Mouse (Mus musculus): ENCODE results near the gene Hsp90aa1. TPM values are rescaled to one million over a fixed set of nuclear protein-coding genes. Genes with fewer than 3 reads are reported as not detected.
A peak's percentile ranks its signal among the peaks of the same experiment; 100 is the strongest.
"Not testable (repeated sequence)": the region's sequence is repeated elsewhere in the genome, so short reads cannot be mapped to it uniquely, and the experiment has no call there.

Gene Hsp90aa1
- polyA plus RNA-seq, 1 experiment from 2014 or later = 1,260 TPM

- H3K27me3 ChIP-seq (ENCODE audit: poor library complexity, severe bottlenecking) = no peaks in the 10 kb centered on the region
- H3K4me1 ChIP-seq = no peaks in the 10 kb centered on the region; the same call in 1 of the 2 replicates
- no peak for DNase-seq (ENCODE audit: extremely low spot score, low spot score)
- 97% methylated on average over 6 of the region's 6 CpGs for WGBS
- no peak overlapping the region for H3K27ac ChIP-seq
- no peaks in the 10 kb centered on the region for H3K36me3 ChIP-seq (replicated peaks)
- H3K9me3 ChIP-seq = peaks cover 5% of the 10 kb centered on the region; the same call in 1 of the 2 replicates
- H3K4me3 ChIP-seq = no peak overlapping the region
Observed at GRCm38 (mm10) chr12:110713784-110714183, 11.3 kb upstream of the Hsp90aa1 start.

DNA sequence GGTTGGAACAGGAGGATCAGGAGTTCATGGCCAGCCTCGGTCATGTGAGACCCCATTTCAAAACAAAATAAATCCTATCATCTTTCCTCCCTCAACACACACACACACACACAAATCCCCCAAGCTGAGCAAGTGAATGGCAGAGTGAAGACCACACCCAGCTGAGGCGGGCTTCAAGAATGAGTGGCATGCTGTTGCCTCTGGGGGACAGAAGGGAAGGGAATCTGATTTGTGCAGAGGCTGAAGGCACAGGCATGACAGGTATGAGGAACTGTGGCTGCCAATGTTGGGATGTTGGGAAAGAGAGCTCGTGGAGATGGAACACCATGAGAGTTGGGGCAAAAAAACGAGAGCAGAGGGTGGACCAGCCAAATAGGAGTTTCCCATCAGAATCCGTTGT is 8.7 kb upstream of the Hsp90aa1 start:
- Histone ChIP-seq H3K27ac (no peak overlapping the region), H3K27me3 (ENCODE audit: poor library complexity, severe bottlenecking) (no peaks in the 10 kb centered on the region), H3K4me1 (peaks cover 14% of the 10 kb centered on the region), H3K4me3 (no peak overlapping the region), H3K9me3 (peaks cover 5% of the 10 kb centered on the region; the same call in 1 of the 2 replicates), H3K36me3 (replicated peaks) (no peaks in the 10 kb centered on the region)
- DNase-seq (ENCODE audit: extremely low spot score, low spot score) = no peak
- WGBS = 73% methylated on average over 5 of the region's 5 CpGs

GRCm38 (mm10) chr12:110707451-110707850 is 4.9 kb upstream of the Hsp90aa1 start:
- DNase-seq (ENCODE audit: extremely low spot score, low spot score) = no peak
- Histone ChIP-seq H3K9me3 (no peaks in the 10 kb centered on the region), H3K4me3 (peak overlapping the region; percentile 49; the same call in 1 of the 2 replicates), H3K36me3 (replicated peaks) (no peaks in the 10 kb centered on the region), H3K27ac (no peak overlapping the region; the same call in 1 of the 2 replicates), H3K27me3 (ENCODE audit: poor library complexity, severe bottlenecking) (0 out of 2 replicates have a peak, but pooled peaks cover 13% of the 10 kb centered on the region), H3K4me1 (peaks cover 24% of the 10 kb centered on the region)
- WGBS = 89% methylated on average over 7 of the region's 7 CpGs

DNA sequence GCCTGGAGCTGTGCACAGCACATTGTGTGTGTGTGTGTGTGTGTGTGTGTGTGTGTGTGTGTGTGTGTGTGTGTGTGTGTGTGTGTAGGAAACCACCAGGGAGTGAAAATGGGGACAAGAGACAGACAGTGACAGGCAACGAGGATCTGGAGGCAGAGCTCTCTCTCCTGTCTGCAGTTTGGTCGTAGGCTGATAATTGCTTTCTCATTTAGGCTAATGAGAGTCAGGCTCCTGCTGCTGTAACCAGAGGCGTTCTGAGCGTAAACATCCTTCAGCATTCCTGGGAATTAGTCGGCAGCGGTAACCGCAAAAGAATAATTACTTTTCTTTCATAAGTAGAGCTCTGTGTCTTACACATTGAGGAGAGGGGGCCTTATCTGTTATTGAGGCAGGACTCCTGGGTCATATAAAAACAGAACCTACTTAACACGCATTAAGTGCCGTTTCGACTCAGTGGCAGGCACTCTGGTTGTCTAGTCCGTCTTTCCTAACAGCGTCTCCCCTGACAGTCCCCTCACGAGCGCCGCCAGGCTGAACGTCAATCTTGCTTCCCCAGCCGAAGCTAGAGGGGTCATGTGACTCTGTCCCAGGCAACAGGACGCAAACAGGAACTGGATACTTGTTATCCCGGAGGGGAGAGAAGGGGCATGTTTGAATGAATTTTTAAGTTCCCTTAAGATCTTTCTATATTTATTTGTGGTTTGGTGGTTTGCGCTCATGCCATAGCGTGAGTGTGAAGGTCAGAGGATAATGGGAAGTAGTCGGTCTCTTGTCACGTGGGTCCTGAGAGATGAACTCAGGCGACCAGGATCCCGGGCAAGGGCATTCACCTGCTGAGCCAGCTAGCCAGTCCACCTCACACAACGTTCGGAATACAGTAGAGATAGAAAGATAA is 4.1 kb upstream of the Hsp90aa1 start:
- WGBS = under 1% methylated on average over 27 of the region's 27 CpGs
- H3K27ac ChIP-seq = peak overlapping the region; percentile 61

GRCm38 (mm10) chr12:110705419-110705818 is 2.9 kb upstream of the Hsp90aa1 start:
- 86% methylated on average over 4 of the region's 4 CpGs for WGBS
- H3K4me3 ChIP-seq; H3K9me3 ChIP-seq; H3K27ac ChIP-seq; H3K36me3 ChIP-seq (replicated peaks); DNase-seq (ENCODE audit: extremely low spot score, low spot score): not testable (repeated sequence)
- Histone ChIP-seq H3K4me1 (peaks cover 40% of the 10 kb centered on the region), H3K27me3 (ENCODE audit: poor library complexity, severe bottlenecking) (0 out of 2 replicates have a peak, but pooled peaks cover 13% of the 10 kb centered on the region)

More for the DNA sequence above, 4.1 kb upstream of the Hsp90aa1 start:
- peaks cover 29% of the 10 kb centered on the region for H3K4me1 ChIP-seq
- no peaks in the 10 kb centered on the region for H3K9me3 ChIP-seq
- H3K36me3 ChIP-seq (replicated peaks) = no peaks in the 10 kb centered on the region
- H3K4me3 ChIP-seq = peak overlapping the region; percentile 49
- DNase-seq (ENCODE audit: extremely low spot score, low spot score) = peak; percentile 74
- 0 out of 2 replicates have a peak, but pooled peaks cover 13% of the 10 kb centered on the region for H3K27me3 ChIP-seq (ENCODE audit: poor library complexity, severe bottlenecking)

- WGBS = 73% methylated on average over 7 of the region's 7 CpGs
- 0 out of 2 replicates have a peak, but pooled peaks cover 13% of the 10 kb centered on the region for H3K27me3 ChIP-seq (ENCODE audit: poor library complexity, severe bottlenecking)
- H3K4me3 ChIP-seq = no peak overlapping the region
- H3K27ac ChIP-seq = no peak overlapping the region
- peaks cover 46% of the 10 kb centered on the region for H3K4me1 ChIP-seq
- DNase-seq (ENCODE audit: extremely low spot score, low spot score) = no peak
- no peaks in the 10 kb centered on the region for H3K9me3 ChIP-seq
- no peaks in the 10 kb centered on the region for H3K36me3 ChIP-seq (replicated peaks)
Observed at GRCm38 (mm10) chr12:110703682-110704081, 1.2 kb upstream of the Hsp90aa1 start.

DNA sequence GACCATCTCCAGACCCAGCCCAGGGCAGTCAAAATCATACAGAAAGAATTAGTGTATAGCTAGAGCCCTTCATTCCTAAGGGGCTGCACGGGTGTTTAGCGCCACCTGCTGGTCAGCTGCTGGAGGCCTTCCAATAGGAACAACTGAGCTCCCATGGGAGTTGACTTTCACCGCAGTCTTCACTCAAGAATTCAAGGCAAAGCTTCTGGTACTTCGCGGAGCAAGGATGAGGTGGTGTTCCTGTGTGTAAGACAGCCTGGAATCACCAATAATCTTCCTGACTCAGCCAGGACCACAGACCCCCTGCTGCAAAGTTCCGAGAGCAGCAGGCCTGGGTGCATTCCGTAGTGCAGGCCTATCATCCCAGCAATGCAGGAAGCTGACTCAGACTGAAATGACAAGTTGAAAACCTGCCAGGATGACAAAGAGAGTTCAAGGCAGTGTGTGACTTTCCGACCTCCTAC is 512 bp upstream of the Hsp90aa1 start:
- Histone ChIP-seq H3K9me3 (no peaks in the 10 kb centered on the region), H3K4me3 (peak overlapping the region; percentile 4; the same call in 1 of the 2 replicates), H3K27me3 (ENCODE audit: poor library complexity, severe bottlenecking) (0 out of 2 replicates have a peak, but pooled peaks cover 13% of the 10 kb centered on the region)

GRCm38 (mm10) chr12:110701363-110701762 is 1.2 kb downstream of the Hsp90aa1 start:
- peak overlapping the region; percentile 36 for H3K27ac ChIP-seq
- not testable (repeated sequence) for H3K9me3 ChIP-seq; H3K4me3 ChIP-seq; DNase-seq (ENCODE audit: extremely low spot score, low spot score); H3K36me3 ChIP-seq (replicated peaks)
- 40% methylated on average over 3 of the region's 3 CpGs for WGBS
- H3K27me3 ChIP-seq (ENCODE audit: poor library complexity, severe bottlenecking) = 0 out of 2 replicates have a peak, but pooled peaks cover 13% of the 10 kb centered on the region
- peaks cover 56% of the 10 kb centered on the region for H3K4me1 ChIP-seq

More for the DNA sequence above, 512 bp upstream of the Hsp90aa1 start:
- DNase-seq (ENCODE audit: extremely low spot score, low spot score) = peak; percentile 81
- H3K36me3 ChIP-seq (replicated peaks) = no peaks in the 10 kb centered on the region
- no peak overlapping the region for H3K27ac ChIP-seq
- 30% methylated on average over 8 of the region's 8 CpGs for WGBS
- peaks cover 53% of the 10 kb centered on the region for H3K4me1 ChIP-seq

- H3K9me3 ChIP-seq = no peaks in the 10 kb centered on the region
- no peak overlapping the region for H3K4me3 ChIP-seq
- 61% methylated on average over 2 of the region's 2 CpGs for WGBS
- H3K4me1 ChIP-seq = peaks cover 49% of the 10 kb centered on the region
- 0 out of 2 replicates have a peak, but pooled peaks cover 13% of the 10 kb centered on the region for H3K27me3 ChIP-seq (ENCODE audit: poor library complexity, severe bottlenecking)
- no peak for DNase-seq (ENCODE audit: extremely low spot score, low spot score)
- peak overlapping the region; percentile 32; the same call in 1 of the 2 replicates for H3K27ac ChIP-seq
- no peaks in the 10 kb centered on the region for H3K36me3 ChIP-seq (replicated peaks)
Observed at GRCm38 (mm10) chr12:110700730-110701129, 1.8 kb downstream of the Hsp90aa1 start.

GRCm38 (mm10) chr12:110699171-110699547 is 3.4 kb downstream of the Hsp90aa1 start:
- peaks cover 58% of the 10 kb centered on the region for H3K4me1 ChIP-seq
- DNase-seq (ENCODE audit: extremely low spot score, low spot score) = no peak
- 57% methylated on average over 2 of the region's 2 CpGs for WGBS
- H3K27me3 ChIP-seq (ENCODE audit: poor library complexity, severe bottlenecking) = 0 out of 2 replicates have a peak, but pooled peaks cover 6% of the 10 kb centered on the region
- peak overlapping the region; percentile 65 for H3K27ac ChIP-seq
- no peaks in the 10 kb centered on the region for H3K9me3 ChIP-seq
- no peak overlapping the region; the same call in 1 of the 2 replicates for H3K4me3 ChIP-seq
- peaks cover 10% of the 10 kb centered on the region for H3K36me3 ChIP-seq (replicated peaks)

DNA sequence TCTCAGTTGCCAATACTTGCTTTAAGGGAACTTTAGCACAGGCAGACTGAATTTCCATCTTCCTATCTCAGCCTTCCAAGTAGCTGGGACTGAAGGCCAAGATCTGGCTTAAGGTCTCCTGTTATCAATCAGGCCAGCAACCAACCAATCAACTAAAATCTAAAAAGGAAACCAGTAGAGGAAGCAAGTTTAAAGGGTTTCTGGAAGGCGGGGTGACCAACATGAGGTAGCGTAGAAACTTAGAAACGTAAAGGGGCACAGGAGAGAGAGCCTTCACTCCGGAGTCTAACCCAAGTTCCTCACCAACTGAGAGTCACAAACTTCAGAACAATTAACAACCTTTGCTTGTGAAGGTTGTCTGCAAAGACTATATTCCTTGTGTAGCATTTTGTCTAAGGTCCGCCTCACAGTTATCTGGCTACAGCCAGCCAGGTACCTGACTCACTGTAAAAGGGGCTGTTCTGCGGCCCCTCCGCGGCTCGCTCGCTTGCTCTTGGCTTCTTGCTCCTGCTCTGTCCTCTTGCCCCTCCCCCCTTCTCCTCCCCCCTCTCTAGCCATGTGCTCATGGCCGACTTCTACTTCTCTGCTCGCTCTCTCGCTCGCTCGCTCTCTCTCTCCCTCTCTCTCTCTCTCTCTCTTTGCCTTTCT is 3.9 kb downstream of the Hsp90aa1 start:
- Histone ChIP-seq H3K4me3 (no peak overlapping the region; the same call in 1 of the 2 replicates), H3K27ac (peak overlapping the region; percentile 65), H3K4me1 (peaks cover 62% of the 10 kb centered on the region), H3K36me3 (replicated peaks) (peaks cover 15% of the 10 kb centered on the region), H3K27me3 (ENCODE audit: poor library complexity, severe bottlenecking) (0 out of 2 replicates have a peak, but pooled peaks cover under 1% of the 10 kb centered on the region), H3K9me3 (no peaks in the 10 kb centered on the region)
- 47% methylated on average over 15 of the region's 15 CpGs for WGBS
- DNase-seq (ENCODE audit: extremely low spot score, low spot score) = no peak

DNA sequence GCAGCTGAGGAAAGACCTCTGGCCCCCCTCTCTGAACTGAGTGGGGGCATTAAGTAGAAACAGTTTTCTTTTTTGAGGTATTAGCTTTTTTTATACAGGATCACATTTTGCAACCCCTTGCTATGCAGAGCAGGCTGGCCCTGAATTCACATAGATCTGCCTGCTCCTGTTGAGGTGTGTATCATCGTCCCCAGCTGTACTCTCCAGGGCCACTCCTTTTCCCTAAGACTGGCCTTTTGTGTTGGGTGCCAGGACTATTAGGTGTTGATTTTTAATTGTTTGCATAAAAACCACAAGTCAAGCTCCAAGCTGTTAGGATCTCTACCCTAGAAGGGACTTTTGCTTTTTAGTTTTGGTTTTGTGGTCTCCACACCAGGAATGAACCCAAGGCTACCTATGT is 4.4 kb downstream of the Hsp90aa1 start:
- Histone ChIP-seq H3K4me3 (no peak overlapping the region), H3K9me3 (no peaks in the 10 kb centered on the region), H3K27ac (peak overlapping the region; percentile 40; the same call in 1 of the 2 replicates), H3K36me3 (replicated peaks) (peaks cover 20% of the 10 kb centered on the region), H3K27me3 (ENCODE audit: poor library complexity, severe bottlenecking) (no peaks in the 10 kb centered on the region), H3K4me1 (peaks cover 64% of the 10 kb centered on the region)
- 77% methylated on average over 1 of the region's 1 CpGs for WGBS
- DNase-seq (ENCODE audit: extremely low spot score, low spot score) = no peak
